Mouse (Mus musculus) neural tube, embryonic 13.5 days (tissue): ENCODE data around the gene Gdpd2. TPM values are rescaled to one million over a fixed set of nuclear protein-coding genes. Genes with fewer than 3 reads are reported as not detected.

ENCODE experiments used
- ATAC-seq: fragments of 200-750 bp; cut with Nextera tagmentation; 2 replicates; pipeline ENCODE4 v1.8.0; 2017; ENCODE audit warnings: low read depth, mild to moderate bottlenecking, moderate TSS enrichment, moderate library complexity
- H3K27ac ChIP-seq: fragments of 300-500 bp; sonication (generic); replicated peaks from 2 replicates; pipeline ENCODE4 v1.5.1; 2015; ENCODE audit warnings: moderate library complexity, mild to moderate bottlenecking, inconsistent platforms
- H3K27me3 ChIP-seq: fragments of 300-500 bp; sonication (generic); 2 replicates; pipeline ENCODE4 v1.6.1; 2015; ENCODE audit warnings: mild to moderate bottlenecking, inconsistent platforms
- H3K36me3 ChIP-seq: fragments of 300-500 bp; sonication (generic); 2 replicates; pipeline ENCODE4 v1.6.1; 2015; ENCODE audit warnings: mild to moderate bottlenecking, inconsistent platforms
- H3K4me1 ChIP-seq: fragments of 300-500 bp; sonication (generic); replicated peaks from 2 replicates; pipeline ENCODE4 v1.6.1; 2015; ENCODE audit warnings: inconsistent platforms
- H3K4me2 ChIP-seq: fragments of 300-500 bp; sonication (generic); 2 replicates; pipeline ENCODE4 v1.6.1; 2015; ENCODE audit warnings: inconsistent platforms, mild to moderate bottlenecking, moderate library complexity
- H3K4me3 ChIP-seq: fragments of 300-500 bp; sonication (generic); 2 replicates; pipeline ENCODE4 v1.5.1; 2015; ENCODE audit warnings: mild to moderate bottlenecking, inconsistent platforms
- H3K9ac ChIP-seq: fragments of 300-500 bp; sonication (generic); 2 replicates; pipeline ENCODE4 v1.6.1; 2015; ENCODE audit warnings: moderate library complexity, mild to moderate bottlenecking, inconsistent platforms
- H3K9me3 ChIP-seq: fragments of 300-500 bp; sonication (generic); 2 replicates; pipeline ENCODE4 v1.6.1; 2016; ENCODE audit warnings: inconsistent platforms
- WGBS: fragments of 180-500 bp; shearing (Covaris S2); methylation state at CpG from one replicate; pipeline ENCODE4 v1.1.7; 2015; 5-methylcytosine and 5-hydroxymethylcytosine counted together
- polyA plus RNA-seq: library from polyadenylated mRNA; unstranded; fragments of >200 nt; fragmentation: Nextera tagmentation; extraction: Ambion mirVana; gene quantifications from 2 replicates; pipeline ENCODE4 v1.2.1, GENCODE M21; 2015

Gene Gdpd2
- polyA plus RNA-seq, 1 experiment from 2014 or later, result 27.8 TPM

DNA sequence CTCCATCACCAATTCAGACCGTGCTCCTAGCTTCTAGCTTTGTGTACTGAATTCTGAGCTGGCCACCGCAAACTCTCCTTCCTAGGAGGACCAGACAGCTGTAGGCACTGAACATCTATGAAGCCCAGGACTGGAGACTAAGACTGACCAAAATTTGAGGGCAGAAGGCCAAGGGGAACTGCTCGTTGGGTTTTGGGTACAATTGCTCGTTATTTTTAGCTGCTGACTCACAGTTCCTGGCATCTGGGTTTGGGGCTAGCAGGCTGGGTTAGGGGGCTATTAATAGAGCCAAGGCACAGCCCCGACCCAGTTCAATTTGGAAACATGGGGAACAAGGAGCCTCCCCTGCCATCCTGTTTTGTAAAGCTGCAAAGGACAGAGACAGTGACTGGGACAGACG, 11.1 kb downstream of the Gdpd2 start:
- H3K36me3 ChIP-seq, result no peaks in the 10 kb centered on the region
- H3K4me1 ChIP-seq, result no peaks in the 10 kb centered on the region
- H3K27me3 ChIP-seq, result peaks cover 9% of the 10 kb centered on the region; the same call in 1 of the 2 replicates
- no peak overlapping the region for H3K9ac ChIP-seq
- H3K9me3 ChIP-seq, result 0 out of 2 replicates have a peak, but pooled peaks cover 7% of the 10 kb centered on the region
- no peak for ATAC-seq
- H3K4me3 ChIP-seq, result no peak overlapping the region
- 80% methylated on average over 6 of the region's 6 CpGs for WGBS
- no peak overlapping the region for H3K27ac ChIP-seq
- H3K4me2 ChIP-seq, result no peak overlapping the region

DNA sequence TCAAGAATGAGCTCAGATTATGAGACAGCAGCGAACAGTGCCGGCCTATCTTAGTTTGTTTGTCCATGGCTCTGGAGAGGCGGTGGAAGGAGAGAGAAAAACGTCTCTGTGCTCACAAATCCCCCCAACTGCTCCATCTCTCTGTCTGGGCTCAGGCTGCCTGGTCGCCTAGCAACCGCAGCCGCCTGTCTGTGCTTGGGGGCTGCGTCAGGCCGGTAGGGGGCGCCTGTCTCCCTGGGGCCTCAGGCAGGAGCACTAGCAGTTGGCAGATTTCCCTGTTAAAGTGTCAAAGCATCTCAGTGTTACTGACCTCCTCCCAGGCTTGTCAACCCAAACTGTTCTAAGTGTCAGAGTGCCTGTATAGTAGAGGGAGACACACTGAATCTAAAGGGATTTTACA, 12.3 kb downstream of the Gdpd2 start:
- Histone ChIP-seq H3K4me2 (no peak overlapping the region), H3K36me3 (no peaks in the 10 kb centered on the region), H3K9me3 (0 out of 2 replicates have a peak, but pooled peaks cover 7% of the 10 kb centered on the region), H3K4me1 (no peaks in the 10 kb centered on the region), H3K27ac (no peak overlapping the region), H3K4me3 (no peak overlapping the region), H3K9ac (no peak overlapping the region), H3K27me3 (peaks cover 4% of the 10 kb centered on the region; the same call in 1 of the 2 replicates)
- peak; percentile 47; the same call in 1 of the 2 replicates for ATAC-seq
- 16% methylated on average over 10 of the region's 10 CpGs for WGBS

DNA sequence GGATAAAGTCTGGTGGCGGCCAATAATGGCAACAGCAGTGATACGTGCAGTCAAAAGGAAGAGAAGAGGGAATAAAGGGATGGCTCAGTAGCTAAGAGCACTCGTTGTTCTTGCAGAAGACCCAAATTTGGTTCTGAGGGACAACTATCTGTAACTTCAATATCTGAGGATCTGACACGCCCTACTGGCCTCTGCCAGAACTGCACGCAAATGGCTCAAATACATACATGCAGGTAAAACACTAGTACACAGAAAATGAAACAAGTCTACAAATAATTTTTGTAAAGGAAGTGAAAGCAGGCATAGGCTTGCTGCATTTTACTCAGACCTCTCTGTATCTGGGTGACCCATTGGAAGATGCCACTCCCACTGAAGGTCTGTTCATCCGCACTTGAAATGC, 36.2 kb downstream of the Gdpd2 start:
- no peak overlapping the region for H3K4me2 ChIP-seq
- H3K4me1 ChIP-seq, result 0 out of 2 replicates have a peak, but pooled peaks cover 11% of the 10 kb centered on the region
- ATAC-seq, result no peak
- no peak overlapping the region for H3K4me3 ChIP-seq
- WGBS, result 83% methylated on average over 6 of the region's 6 CpGs
- no peaks in the 10 kb centered on the region for H3K36me3 ChIP-seq
- H3K9me3 ChIP-seq, result no peaks in the 10 kb centered on the region
- H3K27me3 ChIP-seq, result no peaks in the 10 kb centered on the region
- no peak overlapping the region for H3K27ac ChIP-seq
- H3K9ac ChIP-seq, result no peak overlapping the region

DNA sequence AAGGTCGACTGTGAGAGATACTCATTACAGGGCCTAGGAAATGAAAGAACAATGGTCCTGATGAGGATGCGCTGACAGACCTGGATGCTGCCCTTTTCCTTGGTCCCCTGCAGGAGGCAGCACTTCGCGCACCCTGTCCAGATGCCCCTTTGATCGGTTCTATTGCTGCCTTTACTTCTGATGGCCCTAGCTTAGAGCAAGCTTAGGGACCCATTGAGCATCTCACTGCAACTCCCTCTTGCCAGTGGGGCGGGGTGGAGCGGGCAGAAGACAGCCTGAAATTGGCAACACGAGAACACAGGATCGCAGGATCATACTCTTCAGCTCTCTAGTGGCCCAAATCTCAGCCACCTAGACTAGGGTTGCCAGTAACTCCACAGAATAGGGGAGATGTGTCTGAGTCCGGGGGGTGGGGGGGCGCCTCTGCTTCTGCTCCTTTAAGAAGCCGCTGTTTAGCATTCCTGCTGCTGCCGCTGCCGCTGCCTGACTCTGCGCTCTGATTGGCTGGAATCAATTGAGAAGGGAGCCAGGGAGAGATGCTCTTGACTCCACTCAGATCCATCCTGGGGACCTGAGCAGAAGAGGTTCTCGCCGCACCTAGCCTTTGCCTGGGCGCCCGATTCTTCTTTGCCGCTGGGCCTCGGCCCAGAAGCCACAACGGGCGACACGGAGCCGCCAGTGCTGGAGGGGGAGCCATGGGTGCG, 37.7 kb downstream of the Gdpd2 start, which contains the start of gene Dlg3:
TSS of gene Dlg3 (plus strand) at position 542 of the 704 bp plus-strand sequence.
- Histone ChIP-seq H3K9ac (peak within 1 kb of the TSS; percentile 87), H3K4me3 (peak within 1 kb of the TSS; percentile 65), H3K4me1 (peaks cover 16% of the 10 kb centered on the region; the same call in 1 of the 2 replicates), H3K9me3 (no peaks in the 10 kb centered on the region), H3K27ac (peak within 1 kb of the TSS; percentile 90), H3K27me3 (no peaks in the 10 kb centered on the region), H3K4me2 (peak within 1 kb of the TSS; percentile 59), H3K36me3 (no peaks in the 10 kb centered on the region)
- WGBS, result 21% methylated on average over 26 of the region's 26 CpGs
- peak; percentile 93 for ATAC-seq

DNA sequence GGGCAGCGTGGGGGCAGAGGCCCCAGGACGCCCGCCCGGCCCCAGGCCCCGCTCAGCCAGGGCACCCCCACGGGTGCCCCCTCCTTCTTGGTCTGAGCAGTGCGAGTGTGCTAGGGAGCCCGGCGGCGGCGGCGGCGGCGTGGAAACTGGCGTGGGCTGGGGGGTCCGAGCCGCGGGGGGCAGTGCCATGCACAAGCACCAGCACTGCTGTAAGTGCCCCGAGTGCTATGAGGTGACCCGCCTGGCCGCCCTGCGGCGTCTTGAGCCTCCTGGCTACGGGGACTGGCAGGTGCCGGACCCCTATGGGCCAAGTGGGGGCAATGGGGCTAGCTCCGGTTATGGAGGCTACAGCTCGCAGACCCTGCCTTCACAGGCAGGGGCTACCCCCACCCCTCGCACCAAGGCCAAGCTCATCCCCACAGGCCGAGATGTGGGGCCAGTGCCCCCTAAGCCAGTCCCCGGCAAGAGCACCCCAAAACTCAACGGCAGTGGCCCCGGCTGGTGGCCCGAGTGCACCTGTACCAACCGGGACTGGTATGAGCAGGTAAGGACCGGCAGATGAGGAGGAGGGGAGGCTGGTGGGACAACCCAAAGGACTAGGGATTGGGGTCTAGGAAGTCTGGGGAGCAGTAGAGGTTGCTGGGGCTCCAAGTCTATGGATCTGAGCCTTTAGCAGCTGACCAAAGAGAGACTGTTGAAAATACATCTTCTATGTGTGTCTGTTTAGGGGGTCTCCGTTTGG, 38.4 kb downstream of the Gdpd2 start:
- ATAC-seq, result peak; percentile 73
- H3K4me2 ChIP-seq, result peak overlapping the region; percentile 59
- H3K4me3 ChIP-seq, result peak overlapping the region; percentile 65
- 0 out of 2 replicates have a peak, but pooled peaks cover 3% of the 10 kb centered on the region for H3K36me3 ChIP-seq
- WGBS, result 22% methylated on average over 27 of the region's 36 CpGs
- H3K27ac ChIP-seq, result peak overlapping the region; percentile 90
- no peaks in the 10 kb centered on the region for H3K9me3 ChIP-seq
- peaks cover 16% of the 10 kb centered on the region; the same call in 1 of the 2 replicates for H3K4me1 ChIP-seq
- H3K9ac ChIP-seq, result peak overlapping the region; percentile 87
- H3K27me3 ChIP-seq, result no peaks in the 10 kb centered on the region

DNA sequence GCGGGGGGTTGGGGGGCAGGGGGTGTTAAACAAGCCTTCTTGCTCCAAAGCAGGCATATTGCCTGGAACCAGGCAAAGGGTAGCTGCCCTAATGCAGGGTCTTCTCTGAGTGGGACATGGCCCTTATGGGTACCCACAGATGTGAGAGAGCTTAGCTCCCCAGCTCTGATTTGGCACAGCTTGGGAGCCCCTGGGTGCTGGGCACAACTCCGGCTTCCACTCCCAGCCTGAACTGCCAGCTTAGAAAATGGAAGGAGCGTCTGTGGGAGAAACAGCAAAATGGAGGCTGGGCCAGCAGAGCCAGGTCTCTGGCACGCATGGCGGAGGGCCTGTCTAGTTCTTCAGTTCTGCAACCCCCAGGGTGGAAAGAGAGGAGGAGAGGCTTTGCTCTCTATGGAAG, 39.6 kb downstream of the Gdpd2 start:
- 74% methylated on average over 5 of the region's 5 CpGs for WGBS
- Histone ChIP-seq H3K4me2 (peak overlapping the region; percentile 59), H3K36me3 (0 out of 2 replicates have a peak, but pooled peaks cover 3% of the 10 kb centered on the region), H3K9ac (peak overlapping the region; percentile 87), H3K4me1 (peaks cover 16% of the 10 kb centered on the region; the same call in 1 of the 2 replicates), H3K27me3 (no peaks in the 10 kb centered on the region), H3K4me3 (peak overlapping the region; percentile 65), H3K9me3 (no peaks in the 10 kb centered on the region), H3K27ac (peak overlapping the region; percentile 23; the same call in 1 of the 2 replicates)
- no peak for ATAC-seq

DNA sequence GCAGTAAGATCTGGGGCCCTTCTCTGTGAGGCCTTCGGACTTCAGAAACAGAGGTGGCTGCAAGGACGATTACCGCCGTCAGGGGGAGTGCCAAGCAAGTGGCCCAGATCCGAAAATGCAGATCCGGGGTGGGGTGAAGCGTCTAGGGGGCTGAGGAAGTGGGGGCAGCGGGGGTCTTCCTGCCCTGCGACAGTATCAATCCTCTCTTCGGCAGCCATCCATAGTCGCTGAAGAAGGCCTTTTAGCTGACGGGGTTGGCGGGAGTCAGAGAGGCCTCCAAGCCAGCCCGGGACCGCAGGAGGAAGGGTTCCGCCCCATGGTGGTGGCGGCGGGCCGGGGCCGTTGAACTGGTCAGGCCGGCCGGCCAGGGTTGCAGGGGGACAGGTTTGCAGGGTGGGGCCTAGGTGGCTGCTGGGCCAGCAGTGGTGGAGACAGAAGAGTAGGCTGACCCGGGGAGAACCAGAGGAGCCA, 44.7 kb downstream of the Gdpd2 start:
- no peaks in the 10 kb centered on the region for H3K27me3 ChIP-seq
- H3K36me3 ChIP-seq, result 0 out of 2 replicates have a peak, but pooled peaks cover 3% of the 10 kb centered on the region
- peak overlapping the region; percentile 51 for H3K4me2 ChIP-seq
- H3K4me3 ChIP-seq, result peak overlapping the region; percentile 32
- H3K4me1 ChIP-seq, result peaks cover 33% of the 10 kb centered on the region
- no peaks in the 10 kb centered on the region for H3K9me3 ChIP-seq
- H3K27ac ChIP-seq, result no peak overlapping the region
- ATAC-seq, result no peak
- peak overlapping the region; percentile 58 for H3K9ac ChIP-seq
- 11% methylated on average over 23 of the region's 23 CpGs for whole genome bisulfite sequencing

DNA sequence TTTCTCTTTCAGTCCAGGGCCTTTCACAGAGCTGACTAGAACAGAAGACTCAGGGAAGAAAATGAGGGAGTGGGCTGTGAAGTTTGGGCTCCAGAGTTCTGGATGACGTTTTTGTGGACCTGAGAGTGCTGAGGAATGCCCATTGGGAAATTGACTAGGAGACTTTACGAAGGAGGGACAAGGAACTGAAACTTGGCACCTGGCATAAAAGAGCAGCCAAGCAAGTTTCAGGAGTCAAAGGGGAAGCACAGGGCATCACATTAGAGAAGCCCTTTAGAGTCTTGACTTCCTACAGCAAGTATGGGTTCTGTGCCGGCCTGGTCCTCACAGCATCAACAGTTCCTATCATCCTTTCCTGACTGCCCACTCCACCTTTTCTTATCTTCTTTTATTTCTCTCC, 45.7 kb downstream of the Gdpd2 start:
- Histone ChIP-seq H3K36me3 (0 out of 2 replicates have a peak, but pooled peaks cover 3% of the 10 kb centered on the region), H3K9me3 (no peaks in the 10 kb centered on the region), H3K27ac (no peak overlapping the region), H3K4me2 (no peak overlapping the region), H3K27me3 (no peaks in the 10 kb centered on the region), H3K9ac (no peak overlapping the region), H3K4me1 (peaks cover 37% of the 10 kb centered on the region), H3K4me3 (no peak overlapping the region)
- 84% methylated on average over 3 of the region's 3 CpGs for WGBS
- no peak for ATAC-seq

DNA sequence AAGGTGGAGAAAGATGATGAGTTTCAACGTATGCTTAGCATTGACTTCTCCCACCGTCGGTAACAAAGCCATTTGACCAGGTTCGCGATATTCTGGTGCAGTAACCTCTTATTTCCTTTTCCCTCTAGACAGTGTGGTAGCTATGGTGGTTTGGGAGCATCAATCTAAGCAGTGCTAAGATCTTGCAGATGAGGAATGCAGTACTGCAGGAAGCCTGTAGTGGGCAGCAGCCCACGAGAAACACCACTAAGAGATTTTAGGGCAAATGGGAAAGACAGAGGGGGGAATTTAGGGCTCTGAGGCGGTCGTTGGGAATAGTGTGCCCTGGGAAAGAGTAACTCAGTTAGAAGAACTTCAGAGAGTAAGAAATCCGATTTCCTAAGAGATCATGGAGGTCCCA, 46.8 kb downstream of the Gdpd2 start:
- Histone ChIP-seq H3K27ac (peak overlapping the region; percentile 79), H3K9ac (0 out of 2 replicates have a peak overlapping the region, but pooled peaks have one; percentile 75), H3K27me3 (no peaks in the 10 kb centered on the region), H3K4me3 (peak overlapping the region; percentile 47), H3K4me1 (peaks cover 37% of the 10 kb centered on the region), H3K36me3 (0 out of 2 replicates have a peak, but pooled peaks cover 3% of the 10 kb centered on the region), H3K9me3 (no peaks in the 10 kb centered on the region), H3K4me2 (peak overlapping the region; percentile 58)
- ATAC-seq, result peak; percentile 70
- WGBS, result 21% methylated on average over 9 of the region's 9 CpGs

DNA sequence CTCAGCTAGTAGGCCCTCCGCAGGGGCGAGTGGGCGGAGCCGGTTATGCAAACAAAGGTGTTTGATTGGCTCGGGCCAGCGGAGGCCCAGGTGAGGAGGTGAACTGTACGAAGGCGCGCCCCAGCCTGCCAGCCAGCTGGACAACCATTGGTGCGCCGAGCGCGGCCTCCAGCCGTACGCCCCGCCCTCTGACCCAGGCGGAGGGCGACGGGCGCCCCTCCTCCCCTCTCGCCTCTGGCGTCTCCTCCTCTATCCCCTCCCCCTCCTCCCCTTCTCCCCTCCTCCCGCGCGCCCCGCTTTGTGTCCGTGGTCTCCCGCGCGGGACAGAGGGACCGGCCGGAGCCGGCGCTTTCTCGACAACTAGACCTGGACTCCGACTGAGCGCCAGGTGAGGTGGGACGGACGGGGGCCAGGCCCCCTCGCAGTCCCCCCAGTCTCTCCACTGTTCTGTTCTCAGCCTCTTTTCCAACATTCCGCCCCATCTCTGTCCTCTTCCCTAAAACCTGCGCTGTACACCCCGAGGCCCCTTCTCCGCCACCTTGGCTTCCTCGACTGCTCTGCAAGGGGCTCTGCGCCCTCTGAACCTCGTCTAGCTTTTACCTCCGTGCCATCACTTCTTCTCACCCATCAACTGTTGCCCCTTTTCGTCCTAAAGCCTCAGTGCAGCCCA, 47.4 kb downstream of the Gdpd2 start:
- Histone ChIP-seq H3K27me3 (no peaks in the 10 kb centered on the region), H3K27ac (peak overlapping the region; percentile 79), H3K4me2 (peak overlapping the region; percentile 58), H3K9ac (peak overlapping the region; percentile 75), H3K36me3 (0 out of 2 replicates have a peak, but pooled peaks cover 3% of the 10 kb centered on the region), H3K4me3 (peak overlapping the region; percentile 47), H3K9me3 (no peaks in the 10 kb centered on the region), H3K4me1 (peaks cover 37% of the 10 kb centered on the region)
- peak; percentile 88 for ATAC-seq
- WGBS, result 35% methylated on average over 22 of the region's 49 CpGs

DNA sequence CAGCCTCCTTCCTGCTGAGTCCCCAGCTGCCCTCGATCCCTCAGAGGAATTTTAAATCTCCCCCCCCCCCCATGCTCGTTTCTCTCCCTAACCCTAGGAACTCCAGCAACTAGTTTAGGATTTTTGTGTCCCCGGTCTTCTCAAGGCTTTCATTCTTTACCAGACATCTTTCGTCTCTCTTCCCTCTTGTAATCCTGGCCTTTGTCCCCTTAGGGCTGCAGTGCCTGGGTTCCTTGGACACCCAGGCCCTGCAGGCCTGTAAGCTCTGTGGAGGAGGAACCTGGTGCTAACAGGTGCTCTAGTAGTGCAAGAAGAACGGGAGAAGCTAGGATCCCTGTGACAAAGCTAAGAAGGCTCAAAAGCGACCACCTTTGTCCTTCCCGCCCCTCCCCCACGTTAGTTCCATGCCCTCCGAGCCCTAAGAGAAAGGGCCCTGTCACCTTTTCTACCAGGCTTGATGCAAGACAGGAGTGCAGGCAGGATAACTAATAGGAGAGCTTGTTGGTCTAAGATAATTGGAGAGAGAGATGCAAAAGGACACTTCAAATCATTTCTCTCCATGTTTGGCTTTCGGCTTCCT, 48.1 kb downstream of the Gdpd2 start:
- no peak for ATAC-seq

More for the DNA sequence above, 48.1 kb downstream of the Gdpd2 start:
- peaks cover 37% of the 10 kb centered on the region for H3K4me1 ChIP-seq
- WGBS, result 19% methylated on average over 10 of the region's 10 CpGs
- no peaks in the 10 kb centered on the region for H3K9me3 ChIP-seq
- peak overlapping the region; percentile 58 for H3K4me2 ChIP-seq
- peak overlapping the region; percentile 47 for H3K4me3 ChIP-seq
- H3K27me3 ChIP-seq, result no peaks in the 10 kb centered on the region
- H3K27ac ChIP-seq, result peak overlapping the region; percentile 79; the same call in 1 of the 2 replicates
- H3K9ac ChIP-seq, result peak overlapping the region; percentile 75
- 0 out of 2 replicates have a peak, but pooled peaks cover 3% of the 10 kb centered on the region for H3K36me3 ChIP-seq
